Mouse (Mus musculus): ENCODE measurements around the gene Serpina3n. TPM values are rescaled to one million over a fixed set of nuclear protein-coding genes. Genes with fewer than 3 reads are reported as not detected.
"Not testable (repeated sequence)": the region's sequence is repeated elsewhere in the genome, so short reads cannot be mapped to it uniquely, and the experiment has no call there.

Serpina3n gene
- polyA plus RNA-seq, 1 experiment from 2014 or later, result not detected

- no peak overlapping the region for H3K4me3 ChIP-seq
- ATAC-seq (replicated peaks), result no peak
- H3K27me3 ChIP-seq, result peaks cover 6% of the 10 kb centered on the region; the same call in 1 of the 2 replicates
- 83% methylated on average over 11 of the region's 11 CpGs for WGBS
- no peaks in the 10 kb centered on the region for H3K36me3 ChIP-seq
- H3K4me2 ChIP-seq (replicated peaks), result no peak overlapping the region
- H3K9me3 ChIP-seq, result no peaks in the 10 kb centered on the region
- no peak overlapping the region for H3K27ac ChIP-seq (replicated peaks)
- H3K9ac ChIP-seq (replicated peaks), result no peak overlapping the region
- no peaks in the 10 kb centered on the region; the same call in 1 of the 2 replicates for H3K4me1 ChIP-seq
Measured at GRCm38 (mm10) chr12:104443716-104444115, 37.2 kb downstream of the Serpina3n start.

DNA sequence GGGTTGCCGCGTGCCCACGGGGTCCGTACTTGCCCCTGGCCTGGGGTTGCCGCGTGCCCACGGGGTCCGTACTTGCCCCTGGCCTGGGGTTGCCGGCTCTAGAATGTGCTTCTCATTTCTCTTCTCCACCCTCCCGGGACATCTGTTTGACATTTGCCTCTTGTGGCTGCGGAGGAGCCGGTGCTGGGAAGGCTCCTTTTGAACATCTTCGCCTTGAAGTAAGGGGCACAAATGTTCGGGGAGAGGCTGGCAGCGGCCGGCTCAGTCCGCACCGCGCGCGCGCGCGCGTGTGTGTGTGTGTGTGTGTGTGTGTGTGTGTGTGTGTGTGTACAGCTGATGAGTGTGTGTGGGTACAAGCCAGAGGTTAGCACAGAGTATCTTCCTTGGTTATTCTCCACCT lies 40.5 kb downstream of the Serpina3n start:
- not testable (repeated sequence) for H3K9ac ChIP-seq (replicated peaks); ATAC-seq (replicated peaks); H3K27me3 ChIP-seq; H3K27ac ChIP-seq (replicated peaks); H3K4me1 ChIP-seq; H3K9me3 ChIP-seq; H3K36me3 ChIP-seq; H3K4me2 ChIP-seq (replicated peaks); H3K4me3 ChIP-seq
- WGBS, result 90% methylated on average over 25 of the region's 25 CpGs

DNA sequence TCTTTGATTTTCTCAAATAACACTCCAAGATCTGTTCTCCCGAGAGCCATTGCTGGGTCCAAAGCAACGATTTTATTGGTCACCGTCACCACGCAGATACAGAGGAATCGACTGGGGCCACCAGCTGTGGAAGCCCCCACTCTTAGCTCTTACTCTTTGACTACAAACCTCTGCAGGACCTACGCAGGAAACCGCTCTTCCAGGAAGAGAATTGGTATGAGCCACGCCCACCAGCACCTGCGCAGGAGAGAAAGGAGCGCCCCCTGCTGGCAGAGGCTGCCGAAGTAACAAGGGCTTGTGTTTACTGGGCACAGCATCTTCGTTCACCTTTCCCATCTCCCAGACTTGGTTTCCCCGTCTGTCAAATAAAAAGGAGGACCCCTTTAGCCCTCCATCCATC lies 41.6 kb downstream of the Serpina3n start:
- ATAC-seq (replicated peaks), result no peak
- no peaks in the 10 kb centered on the region for H3K27me3 ChIP-seq
- no peaks in the 10 kb centered on the region for H3K9me3 ChIP-seq
- no peak overlapping the region for H3K27ac ChIP-seq (replicated peaks)
- 37% methylated on average over 13 of the region's 13 CpGs for WGBS
- no peak overlapping the region for H3K4me2 ChIP-seq (replicated peaks)
- no peak overlapping the region for H3K9ac ChIP-seq (replicated peaks)
- no peaks in the 10 kb centered on the region for H3K36me3 ChIP-seq
- no peak overlapping the region for H3K4me3 ChIP-seq
- H3K4me1 ChIP-seq, result no peaks in the 10 kb centered on the region

DNA sequence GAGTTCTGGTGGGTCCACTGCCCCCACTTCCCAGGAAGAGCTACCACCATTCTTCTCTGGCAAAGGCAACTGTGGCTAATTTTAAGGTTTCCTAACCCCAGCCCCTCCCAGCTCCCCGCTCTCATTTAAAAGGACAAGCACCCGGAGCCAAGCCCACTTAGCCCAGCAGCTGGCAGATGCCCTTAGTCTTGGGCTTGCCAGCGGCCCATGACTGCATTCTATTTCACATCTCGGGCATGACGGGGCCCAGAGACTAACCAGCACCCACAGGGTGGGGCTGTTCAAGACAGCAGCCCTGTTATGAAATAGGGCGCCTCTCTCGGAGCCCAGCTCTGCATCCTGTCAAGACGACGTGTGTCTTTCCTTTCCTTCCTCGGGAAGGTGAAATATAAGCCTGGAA lies 43.7 kb downstream of the Serpina3n start:
- H3K36me3 ChIP-seq, result no peaks in the 10 kb centered on the region
- no peaks in the 10 kb centered on the region for H3K9me3 ChIP-seq
- no peaks in the 10 kb centered on the region for H3K4me1 ChIP-seq
- H3K4me3 ChIP-seq, result no peak overlapping the region
- H3K9ac ChIP-seq (replicated peaks), result no peak overlapping the region
- WGBS, result 80% methylated on average over 10 of the region's 10 CpGs
- ATAC-seq (replicated peaks), result no peak
- no peak overlapping the region for H3K4me2 ChIP-seq (replicated peaks)
- no peak overlapping the region for H3K27ac ChIP-seq (replicated peaks)
- no peaks in the 10 kb centered on the region for H3K27me3 ChIP-seq

GRCm38 (mm10) chr12:104453002-104453401 lies 46.5 kb downstream of the Serpina3n start:
- H3K27me3 ChIP-seq, result no peaks in the 10 kb centered on the region
- H3K4me1 ChIP-seq, result no peaks in the 10 kb centered on the region
- H3K36me3 ChIP-seq, result no peaks in the 10 kb centered on the region
- no peak for ATAC-seq (replicated peaks)
- no peak overlapping the region for H3K4me2 ChIP-seq (replicated peaks)
- 67% methylated on average over 1 of the region's 1 CpGs for WGBS
- H3K9me3 ChIP-seq, result no peaks in the 10 kb centered on the region
- no peak overlapping the region for H3K27ac ChIP-seq (replicated peaks)
- H3K9ac ChIP-seq (replicated peaks), result no peak overlapping the region
- H3K4me3 ChIP-seq, result no peak overlapping the region

GRCm38 (mm10) chr12:104459377-104459776 lies 52.8 kb downstream of the Serpina3n start:
- Histone ChIP-seq H3K27ac (replicated peaks) (no peak overlapping the region), H3K4me3 (no peak overlapping the region), H3K36me3 (no peaks in the 10 kb centered on the region), H3K9me3 (no peaks in the 10 kb centered on the region), H3K27me3 (peaks cover 3% of the 10 kb centered on the region; the same call in 1 of the 2 replicates), H3K4me1 (no peaks in the 10 kb centered on the region), H3K9ac (replicated peaks) (no peak overlapping the region), H3K4me2 (replicated peaks) (no peak overlapping the region)
- 63% methylated on average over 6 of the region's 6 CpGs for WGBS
- ATAC-seq (replicated peaks), result no peak

DNA sequence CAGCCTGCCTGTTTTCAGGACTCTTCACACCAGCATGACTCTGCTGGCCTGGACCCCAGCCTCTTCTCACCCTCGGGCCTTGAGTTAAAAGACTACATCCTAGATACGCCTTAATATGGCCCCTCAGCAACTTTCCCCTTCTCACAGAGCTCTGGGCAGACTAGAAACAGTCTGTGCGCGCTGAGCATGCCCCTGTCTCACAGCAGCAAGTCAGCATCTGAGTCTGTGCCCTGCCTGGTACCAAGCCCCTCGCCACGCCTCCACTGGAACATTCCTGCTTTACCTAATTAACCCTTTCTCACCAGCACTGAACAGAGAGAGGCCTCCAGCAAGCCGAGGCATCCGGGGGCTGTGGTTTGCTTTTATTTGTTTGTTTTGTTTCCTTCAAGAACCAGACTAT lies 54.8 kb downstream of the Serpina3n start:
- Histone ChIP-seq H3K4me2 (replicated peaks) (no peak overlapping the region), H3K36me3 (no peaks in the 10 kb centered on the region), H3K27ac (replicated peaks) (no peak overlapping the region), H3K9me3 (no peaks in the 10 kb centered on the region), H3K27me3 (peaks cover 3% of the 10 kb centered on the region; the same call in 1 of the 2 replicates), H3K9ac (replicated peaks) (no peak overlapping the region), H3K4me3 (no peak overlapping the region), H3K4me1 (no peaks in the 10 kb centered on the region)
- WGBS, result 12% methylated on average over 8 of the region's 8 CpGs
- no peak for ATAC-seq (replicated peaks)

Other genes starting within 250 kb of the Serpina3n start
- 0.08 and 0.13 TPM in 2 replicates for gene Serpina3f, start 192.2 kb upstream of the Serpina3n start, polyA plus RNA-seq (2015; fragmentation: Nextera tagmentation; extraction: Ambion mirVana)
- gene Serpina3g, start 170.5 kb upstream of the Serpina3n start, polyA plus RNA-seq (2015; fragmentation: Nextera tagmentation; extraction: Ambion mirVana), result 0.64 TPM in 1 of 2 replicates, not detected in the other
- not detected in 2 replicates for gene Serpina3i, start 143.6 kb upstream of the Serpina3n start, polyA plus RNA-seq (2015; fragmentation: Nextera tagmentation; extraction: Ambion mirVana)
- not detected in 2 replicates for gene Serpina3j, start 92.2 kb upstream of the Serpina3n start, polyA plus RNA-seq (2015; fragmentation: Nextera tagmentation; extraction: Ambion mirVana)
- not detected in 2 replicates for gene Serpina3k, start 68.2 kb upstream of the Serpina3n start, polyA plus RNA-seq (2015; fragmentation: Nextera tagmentation; extraction: Ambion mirVana)
- gene Serpina3m, start 68.2 kb upstream of the Serpina3n start, polyA plus RNA-seq (2015; fragmentation: Nextera tagmentation; extraction: Ambion mirVana), result not detected in 2 replicates
- gene Gsc, start 66.6 kb downstream of the Serpina3n start, polyA plus RNA-seq (2015; fragmentation: Nextera tagmentation; extraction: Ambion mirVana), result 0.19 and 0.75 TPM in 2 replicates

Data from forebrain, embryonic 15.5 days (tissue).